Mouse (Mus musculus): Measurements from ENCODE around the gene B3gnt5. TPM values are rescaled to one million over a fixed set of nuclear protein-coding genes. Genes with fewer than 3 reads are reported as not detected.

The B3gnt5 gene
- polyA plus RNA-seq (2015; fragmentation: Illumina TruSeq; extraction: RNeasy Lipid Tissue Mini Kit (QIAGEN cat#74804); ENCODE audit: low read depth, low replicate concordance), result 0.51 TPM

DNA sequence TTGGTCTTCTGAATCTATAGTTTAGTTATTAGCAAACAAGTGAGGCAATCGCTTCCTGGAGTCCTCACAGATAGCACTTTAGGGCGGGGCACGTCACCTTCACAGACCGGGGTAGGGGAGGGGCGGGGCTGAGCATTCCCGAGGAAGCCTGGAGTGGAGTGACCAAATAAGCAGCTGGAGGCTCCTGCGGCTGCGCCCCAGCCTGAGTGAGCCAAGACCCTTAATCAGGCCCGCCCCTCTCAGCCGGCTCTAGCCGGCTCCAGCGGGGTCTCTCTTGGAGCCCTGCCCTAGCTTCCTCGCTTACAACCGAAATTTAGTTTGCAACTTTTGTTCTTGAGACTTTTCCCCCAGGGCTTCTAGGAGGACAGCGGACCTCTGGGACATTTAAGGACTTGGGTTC, at the start of gene B3gnt5:
TSS of gene B3gnt5 (plus strand) at position 135 of the 400 bp plus-strand sequence.

Other genes starting within 250 kb of the B3gnt5 start
- gene Olfr167, start 237.9 kb upstream of the B3gnt5 start, polyA plus RNA-seq (2015; fragmentation: Illumina TruSeq; extraction: RNeasy Lipid Tissue Mini Kit (QIAGEN cat#74804); ENCODE audit: low read depth, low replicate concordance), result not detected
- gene Olfr168, start 224.7 kb upstream of the B3gnt5 start, polyA plus RNA-seq (2015; fragmentation: Illumina TruSeq; extraction: RNeasy Lipid Tissue Mini Kit (QIAGEN cat#74804); ENCODE audit: low read depth, low replicate concordance), result not detected
- not detected for gene Olfr169, start 188.4 kb upstream of the B3gnt5 start, polyA plus RNA-seq (2015; fragmentation: Illumina TruSeq; extraction: RNeasy Lipid Tissue Mini Kit (QIAGEN cat#74804); ENCODE audit: low read depth, low replicate concordance)
- gene Olfr170, start 148.3 kb upstream of the B3gnt5 start, polyA plus RNA-seq (2015; fragmentation: Illumina TruSeq; extraction: RNeasy Lipid Tissue Mini Kit (QIAGEN cat#74804); ENCODE audit: low read depth, low replicate concordance), result not detected
- gene Olfr171, start 130.3 kb upstream of the B3gnt5 start, polyA plus RNA-seq (2015; fragmentation: Illumina TruSeq; extraction: RNeasy Lipid Tissue Mini Kit (QIAGEN cat#74804); ENCODE audit: low read depth, low replicate concordance), result not detected
- not detected for gene Lamp3, start 53.8 kb upstream of the B3gnt5 start, polyA plus RNA-seq (2015; fragmentation: Illumina TruSeq; extraction: RNeasy Lipid Tissue Mini Kit (QIAGEN cat#74804); ENCODE audit: low read depth, low replicate concordance)
- 1.8 TPM for gene Klhl6, start 222.8 kb downstream of the B3gnt5 start, polyA plus RNA-seq (2015; fragmentation: Illumina TruSeq; extraction: RNeasy Lipid Tissue Mini Kit (QIAGEN cat#74804); ENCODE audit: low read depth, low replicate concordance)

Data from brain, adult 10 weeks (tissue).